Mouse (Mus musculus): ENCODE results near the gene Spaca4. TPM values are rescaled to one million over a fixed set of nuclear protein-coding genes. Genes with fewer than 3 reads are reported as not detected.

The Spaca4 gene
- total and polyA plus RNA-seq, 2 experiments from 2014 or later, result not detected

- no peaks in the 10 kb centered on the region for H3K36me3 ChIP-seq (ENCODE audit: insufficient read depth, low read length)
- no peak for ATAC-seq (ENCODE audit: low FRiP score)
- no peak overlapping the region for H3K4me2 ChIP-seq (ENCODE audit: low read depth, low read length, poor library complexity, severe bottlenecking)
- no peak overlapping the region for H3K27ac ChIP-seq (ENCODE audit: low read depth, low read length)
- no peaks in the 10 kb centered on the region for H3K9me3 ChIP-seq (ENCODE audit: low read length)
- TF ChIP-seq CTCF (IDR thresholded peaks at IDR 0.05), result no peak
- no peaks in the 10 kb centered on the region for H3K27me3 ChIP-seq (ENCODE audit: insufficient read depth, low read length)
- no peak overlapping the region for H3K4me3 ChIP-seq (ENCODE audit: low read depth, low read length)
- no peak for DNase-seq (ENCODE audit: low spot score)
- no peak overlapping the region for H3K9ac ChIP-seq (replicated peaks; ENCODE audit: low read length, poor library complexity, severe bottlenecking)
- H3K4me1 ChIP-seq (ENCODE audit: insufficient read depth, low read length), result no peaks in the 10 kb centered on the region
- WGBS, result 85% methylated on average over 12 of the region's 12 CpGs
Observed at GRCm38 (mm10) chr7:45741308-45741707, 15.7 kb upstream of the Spaca4 start.

- no peak for TF ChIP-seq CTCF (IDR thresholded peaks at IDR 0.05)
- H3K4me2 ChIP-seq (ENCODE audit: low read depth, low read length, poor library complexity, severe bottlenecking), result no peak overlapping the region
- DNase-seq (ENCODE audit: low spot score) (no peak), ATAC-seq (ENCODE audit: low FRiP score) (no peak)
- no peaks in the 10 kb centered on the region for H3K36me3 ChIP-seq (ENCODE audit: insufficient read depth, low read length)
- no peak overlapping the region for H3K4me3 ChIP-seq (ENCODE audit: low read depth, low read length)
- H3K9me3 ChIP-seq (ENCODE audit: low read length), result no peaks in the 10 kb centered on the region
- H3K4me1 ChIP-seq (ENCODE audit: insufficient read depth, low read length), result no peaks in the 10 kb centered on the region
- H3K27me3 ChIP-seq (ENCODE audit: insufficient read depth, low read length), result no peaks in the 10 kb centered on the region
- 68% methylated on average over 10 of the region's 10 CpGs for WGBS
- H3K27ac ChIP-seq (ENCODE audit: low read depth, low read length), result no peak overlapping the region
- no peak overlapping the region for H3K9ac ChIP-seq (replicated peaks; ENCODE audit: low read length, poor library complexity, severe bottlenecking)
Observed at GRCm38 (mm10) chr7:45739820-45740219, 14.2 kb upstream of the Spaca4 start.

- peak; percentile 83; the same call in 1 of the 2 replicates for ATAC-seq (ENCODE audit: low FRiP score)
- no peak overlapping the region for H3K27ac ChIP-seq (ENCODE audit: low read depth, low read length)
- H3K36me3 ChIP-seq (ENCODE audit: insufficient read depth, low read length), result no peaks in the 10 kb centered on the region
- no peak overlapping the region for H3K9ac ChIP-seq (replicated peaks; ENCODE audit: low read length, poor library complexity, severe bottlenecking)
- H3K4me2 ChIP-seq (ENCODE audit: low read depth, low read length, poor library complexity, severe bottlenecking), result no peak overlapping the region
- H3K4me1 ChIP-seq (ENCODE audit: insufficient read depth, low read length), result no peaks in the 10 kb centered on the region
- DNase-seq (ENCODE audit: low spot score), result peak; percentile 87
- H3K27me3 ChIP-seq (ENCODE audit: insufficient read depth, low read length), result no peaks in the 10 kb centered on the region
- 9% methylated on average over 9 of the region's 9 CpGs for WGBS
- H3K4me3 ChIP-seq (ENCODE audit: low read depth, low read length), result no peak overlapping the region
- H3K9me3 ChIP-seq (ENCODE audit: low read length), result no peaks in the 10 kb centered on the region
- TF ChIP-seq CTCF (IDR thresholded peaks at IDR 0.05), result peak; percentile 87
Observed at GRCm38 (mm10) chr7:45739162-45739763, 13.7 kb upstream of the Spaca4 start.

GRCm38 (mm10) chr7:45733477-45733876, 7.9 kb upstream of the Spaca4 start:
- H3K4me1 ChIP-seq (ENCODE audit: insufficient read depth, low read length), result no peaks in the 10 kb centered on the region
- H3K27me3 ChIP-seq (ENCODE audit: insufficient read depth, low read length), result no peaks in the 10 kb centered on the region
- H3K36me3 ChIP-seq (ENCODE audit: insufficient read depth, low read length), result no peaks in the 10 kb centered on the region
- no peak for TF ChIP-seq CTCF (IDR thresholded peaks at IDR 0.05)
- H3K9ac ChIP-seq (replicated peaks; ENCODE audit: low read length, poor library complexity, severe bottlenecking), result no peak overlapping the region
- H3K27ac ChIP-seq (ENCODE audit: low read depth, low read length), result no peak overlapping the region
- H3K4me3 ChIP-seq (ENCODE audit: low read depth, low read length), result no peak overlapping the region
- H3K4me2 ChIP-seq (ENCODE audit: low read depth, low read length, poor library complexity, severe bottlenecking), result no peak overlapping the region
- DNase-seq (ENCODE audit: low spot score) (no peak), ATAC-seq (ENCODE audit: low FRiP score) (no peak)
- no peaks in the 10 kb centered on the region for H3K9me3 ChIP-seq (ENCODE audit: low read length)
- 86% methylated on average over 5 of the region's 5 CpGs for WGBS

- H3K36me3 ChIP-seq (ENCODE audit: insufficient read depth, low read length), result peaks cover 5% of the 10 kb centered on the region
- H3K4me2 ChIP-seq (ENCODE audit: low read depth, low read length, poor library complexity, severe bottlenecking), result no peak overlapping the region
- no peak overlapping the region for H3K9ac ChIP-seq (replicated peaks; ENCODE audit: low read length, poor library complexity, severe bottlenecking)
- H3K4me3 ChIP-seq (ENCODE audit: low read depth, low read length), result no peak overlapping the region
- WGBS, result 18% methylated on average over 16 of the region's 16 CpGs
- H3K27me3 ChIP-seq (ENCODE audit: insufficient read depth, low read length), result no peaks in the 10 kb centered on the region
- H3K27ac ChIP-seq (ENCODE audit: low read depth, low read length), result no peak overlapping the region
- DNase-seq (ENCODE audit: low spot score), result no peak
- ATAC-seq (ENCODE audit: low FRiP score), result no peak
- H3K4me1 ChIP-seq (ENCODE audit: insufficient read depth, low read length), result no peaks in the 10 kb centered on the region
- TF ChIP-seq CTCF (IDR thresholded peaks at IDR 0.05), result peak; percentile 64
- no peaks in the 10 kb centered on the region for H3K9me3 ChIP-seq (ENCODE audit: low read length)
Observed at GRCm38 (mm10) chr7:45730727-45731431, 5.3 kb upstream of the Spaca4 start.

GRCm38 (mm10) chr7:45727625-45728024, 2.0 kb upstream of the Spaca4 start:
- H3K27me3 ChIP-seq (ENCODE audit: insufficient read depth, low read length), result no peaks in the 10 kb centered on the region
- no peak for DNase-seq (ENCODE audit: low spot score)
- no peak overlapping the region for H3K4me2 ChIP-seq (ENCODE audit: low read depth, low read length, poor library complexity, severe bottlenecking)
- no peaks in the 10 kb centered on the region for H3K4me1 ChIP-seq (ENCODE audit: insufficient read depth, low read length)
- no peak overlapping the region for H3K9ac ChIP-seq (replicated peaks; ENCODE audit: low read length, poor library complexity, severe bottlenecking)
- TF ChIP-seq CTCF (IDR thresholded peaks at IDR 0.05), result no peak
- H3K27ac ChIP-seq (ENCODE audit: low read depth, low read length), result no peak overlapping the region
- H3K4me3 ChIP-seq (ENCODE audit: low read depth, low read length), result no peak overlapping the region
- ATAC-seq (ENCODE audit: low FRiP score), result no peak
- 84% methylated on average over 3 of the region's 3 CpGs for WGBS
- no peaks in the 10 kb centered on the region for H3K9me3 ChIP-seq (ENCODE audit: low read length)
- peaks cover 27% of the 10 kb centered on the region for H3K36me3 ChIP-seq (ENCODE audit: insufficient read depth, low read length)

Data from midbrain, postnatal 0 days (tissue).